Mouse (Mus musculus) liver, embryonic 14.5 days (tissue): ENCODE results near the gene Mgll.

Experiments used
- CTCF ChIP-seq: IDR thresholded peaks from 2 replicates; pipeline ENCODE4 v1.5.1; 2016; ENCODE audit warnings: antibody characterized with exemption, low read depth, control low read depth
- EP300 ChIP-seq: IDR thresholded peaks from 2 replicates; pipeline ENCODE4 v1.6.1; 2016; ENCODE audit warnings: antibody characterized with exemption, low read depth

- TF ChIP-seq CTCF (no peak), EP300 (no peak)
Observed at GRCm38 (mm10) chr6:88772041-88772440, 47.8 kb downstream of the Mgll start.
